Mouse (Mus musculus) forebrain, embryonic 14.5 days (tissue): ENCODE measurements around the gene Cercam. TPM values are rescaled to one million over a fixed set of nuclear protein-coding genes. Genes with fewer than 3 reads are reported as not detected.
A peak's percentile ranks its signal among the peaks of the same experiment; 100 is the strongest.

Source experiments
- ATAC-seq: fragments of 200-750 bp; cut with Nextera tagmentation; 2 replicates; pipeline ENCODE4 v1.8.0; 2017; ENCODE audit warnings: mild to moderate bottlenecking, moderate library complexity
- DNase-seq: peaks from one replicate; pipeline ENCODE4 v3.0.0-alpha.2; 2015; ENCODE audit warnings: low spot score
- H3K27ac ChIP-seq: fragments of 300-500 bp; sonication (generic); 2 replicates; pipeline ENCODE4 v1.5.1; 2014; ENCODE audit warnings: low read depth, mild to moderate bottlenecking, control low read depth, low read length, moderate library complexity
- H3K27me3 ChIP-seq: fragments of 300-500 bp; sonication (generic); replicated peaks from 2 replicates; pipeline ENCODE4 v1.6.1; 2014; ENCODE audit warnings: low read length, control low read depth, mixed read lengths; ENCODE audit not compliant: control insufficient read depth, insufficient read depth
- H3K36me3 ChIP-seq: fragments of 300-500 bp; sonication (generic); 2 replicates; pipeline ENCODE4 v1.6.1; 2014; ENCODE audit warnings: low read length, control low read depth; ENCODE audit not compliant: control insufficient read depth, insufficient read depth
- H3K4me1 ChIP-seq: fragments of 300-500 bp; sonication (generic); 2 replicates; pipeline ENCODE4 v1.6.1; 2014; ENCODE audit warnings: antibody characterized with exemption, low read length, control low read depth; ENCODE audit not compliant: control insufficient read depth, insufficient read depth
- H3K4me2 ChIP-seq: fragments of 300-500 bp; sonication (generic); 2 replicates; pipeline ENCODE4 v1.6.1; 2014; ENCODE audit warnings: mild to moderate bottlenecking, control low read depth, low read length
- H3K4me3 ChIP-seq: fragments of 300-500 bp; sonication (generic); 2 replicates; pipeline ENCODE4 v1.5.1; 2014; ENCODE audit warnings: low read depth, low read length, control low read depth
- H3K9ac ChIP-seq: fragments of 300-500 bp; sonication (generic); 2 replicates; pipeline ENCODE4 v1.6.1; 2014; ENCODE audit warnings: mild to moderate bottlenecking, low read length, control low read depth, moderate library complexity
- H3K9me3 ChIP-seq: fragments of 300-500 bp; sonication (generic); replicated peaks from 2 replicates; pipeline ENCODE4 v1.6.1; 2016; ENCODE audit warnings: low read length, control low read depth, mixed read lengths; ENCODE audit not compliant: control insufficient read depth
- WGBS: fragments of 180-500 bp; shearing (Covaris S2); extraction: QIAGEN DNeasy Blood & Tissue Kit; methylation state at CpG from one replicate; pipeline ENCODE4 v1.1.7; 2014; 5-methylcytosine and 5-hydroxymethylcytosine counted together
- polyA plus RNA-seq: library from polyadenylated mRNA; unstranded; fragments of >200 nt; fragmentation: Nextera tagmentation; extraction: Ambion mirVana; gene quantifications from 2 replicates; pipeline ENCODE4 v1.2.1, GENCODE M21; 2014

Gene Cercam
- polyA plus RNA-seq, 1 experiment from 2014 or later, result 3.1 TPM

DNA sequence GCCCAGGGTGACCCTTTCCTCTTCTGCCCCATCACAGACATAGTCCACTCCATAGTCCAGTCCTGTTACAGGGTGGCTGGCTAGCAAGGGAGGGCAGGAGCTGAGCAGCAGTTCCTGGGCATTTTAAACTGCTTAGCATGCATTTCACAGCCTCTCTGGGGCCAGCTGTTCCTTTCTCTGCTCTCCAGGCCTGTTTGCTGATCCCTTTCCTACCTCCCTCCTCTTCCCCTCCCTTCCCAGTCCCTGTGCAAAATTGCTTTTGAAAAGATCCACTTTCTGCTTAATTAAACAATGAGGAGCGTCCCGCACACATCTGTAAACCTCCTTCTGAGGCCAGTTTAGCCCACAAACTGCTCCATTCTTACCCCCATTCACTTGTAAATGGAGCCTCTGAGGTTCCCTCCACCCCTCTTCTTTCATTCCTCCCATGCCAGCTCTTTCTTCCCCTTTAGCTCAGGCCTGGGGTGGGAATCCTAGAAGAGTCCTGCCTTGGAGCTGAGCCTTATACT, 33.5 kb upstream of the Cercam start:
- Histone ChIP-seq H3K4me1 (peaks cover 3% of the 10 kb centered on the region; the same call in 1 of the 2 replicates), H3K36me3 (peaks cover 22% of the 10 kb centered on the region), H3K9ac (no peak overlapping the region), H3K9me3 (no peaks in the 10 kb centered on the region), H3K4me3 (no peak overlapping the region), H3K27ac (no peak overlapping the region), H3K27me3 (no peaks in the 10 kb centered on the region), H3K4me2 (no peak overlapping the region)
- DNase-seq (peak; percentile 41), ATAC-seq (0 out of 2 replicates have a peak, but pooled peaks have one; percentile 29)
- 9% methylated on average over 2 of the region's 2 CpGs for WGBS

DNA sequence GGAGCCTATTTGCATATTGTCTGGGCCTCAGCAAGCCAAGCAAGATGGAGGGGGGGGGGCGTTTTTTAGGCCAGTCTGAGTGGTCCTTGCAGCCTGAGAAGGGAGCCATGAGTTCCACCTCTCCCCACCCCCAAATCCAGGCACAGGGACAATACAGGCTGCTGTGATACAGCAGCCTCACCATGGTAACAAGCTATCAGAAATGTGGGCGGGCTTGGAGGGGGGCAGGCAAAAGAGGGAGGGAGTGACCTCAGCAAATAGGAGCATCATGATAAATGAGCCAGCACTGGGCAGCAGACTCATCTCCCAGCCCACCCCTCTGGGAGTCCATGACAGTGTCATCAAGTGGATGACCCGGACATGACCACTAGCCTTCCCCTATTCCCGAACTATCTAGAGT, 29.5 kb upstream of the Cercam start:
- H3K27me3 ChIP-seq, result peaks cover 13% of the 10 kb centered on the region
- DNase-seq, result peak; percentile 22
- H3K9ac ChIP-seq, result no peak overlapping the region
- peaks cover 35% of the 10 kb centered on the region for H3K36me3 ChIP-seq
- no peak overlapping the region for H3K4me2 ChIP-seq
- no peak for ATAC-seq
- no peak overlapping the region for H3K27ac ChIP-seq
- 44% methylated on average over 4 of the region's 4 CpGs for WGBS
- no peaks in the 10 kb centered on the region for H3K9me3 ChIP-seq
- peaks cover 3% of the 10 kb centered on the region; the same call in 1 of the 2 replicates for H3K4me1 ChIP-seq
- no peak overlapping the region for H3K4me3 ChIP-seq

GRCm38 (mm10) chr2:29843231-29844105, 25.5 kb upstream of the Cercam start:
- peaks cover 44% of the 10 kb centered on the region for H3K27me3 ChIP-seq
- H3K4me1 ChIP-seq, result peaks cover 5% of the 10 kb centered on the region; the same call in 1 of the 2 replicates
- H3K27ac ChIP-seq, result no peak overlapping the region
- no peak overlapping the region for H3K9ac ChIP-seq
- H3K9me3 ChIP-seq, result no peaks in the 10 kb centered on the region
- no peak overlapping the region for H3K4me2 ChIP-seq
- ATAC-seq (no peak), DNase-seq (no peak)
- no peak overlapping the region for H3K4me3 ChIP-seq
- 54% methylated on average over 9 of the region's 9 CpGs for WGBS
- peaks cover 30% of the 10 kb centered on the region for H3K36me3 ChIP-seq

GRCm38 (mm10) chr2:29844115-29844514, 24.8 kb upstream of the Cercam start:
- Histone ChIP-seq H3K9me3 (no peaks in the 10 kb centered on the region), H3K36me3 (peaks cover 24% of the 10 kb centered on the region), H3K4me1 (peaks cover 5% of the 10 kb centered on the region; the same call in 1 of the 2 replicates), H3K27me3 (peaks cover 44% of the 10 kb centered on the region), H3K4me2 (no peak overlapping the region), H3K9ac (no peak overlapping the region), H3K27ac (no peak overlapping the region), H3K4me3 (no peak overlapping the region)
- DNase-seq (no peak), ATAC-seq (no peak)
- 80% methylated on average over 2 of the region's 2 CpGs for WGBS

DNA sequence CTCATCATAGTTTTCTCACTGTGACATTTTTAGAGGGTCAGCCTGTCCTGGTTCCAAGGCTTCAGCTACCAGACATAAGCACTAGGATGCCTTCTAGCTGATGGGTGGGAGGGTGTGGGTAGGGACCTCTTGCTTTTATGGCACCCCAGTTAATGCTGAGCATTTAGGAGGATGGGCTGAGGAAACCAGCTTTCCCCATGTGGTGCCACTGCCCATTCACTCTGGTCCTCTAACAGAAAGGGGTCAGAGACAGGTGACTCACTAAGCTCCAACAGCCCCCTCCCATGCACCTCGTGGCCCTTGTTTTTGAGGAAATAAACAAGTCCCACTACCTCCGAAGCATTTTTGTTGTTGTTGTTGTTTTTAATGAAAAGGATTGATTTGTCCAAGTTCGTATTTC, 24.3 kb upstream of the Cercam start:
- peaks cover 2% of the 10 kb centered on the region; the same call in 1 of the 2 replicates for H3K4me1 ChIP-seq
- peak overlapping the region; percentile 34; the same call in 1 of the 2 replicates for H3K4me3 ChIP-seq
- WGBS, result 7% methylated on average over 3 of the region's 3 CpGs

GRCm38 (mm10) chr2:29845636-29846035, 23.3 kb upstream of the Cercam start:
- Histone ChIP-seq H3K4me3 (peak overlapping the region; percentile 34), H3K27me3 (peaks cover 44% of the 10 kb centered on the region), H3K9ac (peak overlapping the region; percentile 67), H3K4me1 (peaks cover 2% of the 10 kb centered on the region; the same call in 1 of the 2 replicates), H3K9me3 (no peaks in the 10 kb centered on the region), H3K4me2 (peak overlapping the region; percentile 71), H3K27ac (no peak overlapping the region), H3K36me3 (peaks cover 24% of the 10 kb centered on the region)
- DNase-seq (no peak), ATAC-seq (peak; percentile 18; the same call in 1 of the 2 replicates)
- 3% methylated on average over 25 of the region's 25 CpGs for WGBS

More for the DNA sequence above, 24.3 kb upstream of the Cercam start:
- DNase-seq, result no peak
- no peak overlapping the region for H3K4me2 ChIP-seq
- peaks cover 44% of the 10 kb centered on the region for H3K27me3 ChIP-seq
- H3K27ac ChIP-seq, result no peak overlapping the region
- H3K9me3 ChIP-seq, result no peaks in the 10 kb centered on the region
- H3K36me3 ChIP-seq, result peaks cover 24% of the 10 kb centered on the region
- no peak for ATAC-seq
- H3K9ac ChIP-seq, result no peak overlapping the region

GRCm38 (mm10) chr2:29846061-29846853, 22.7 kb upstream of the Cercam start:
- Histone ChIP-seq H3K4me3 (peak overlapping the region; percentile 34), H3K4me1 (peaks cover 2% of the 10 kb centered on the region; the same call in 1 of the 2 replicates), H3K9me3 (no peaks in the 10 kb centered on the region), H3K27ac (no peak overlapping the region), H3K36me3 (peaks cover 24% of the 10 kb centered on the region), H3K27me3 (peaks cover 44% of the 10 kb centered on the region), H3K4me2 (peak overlapping the region; percentile 71), H3K9ac (peak overlapping the region; percentile 67)
- DNase-seq, result peak; percentile 41
- 2% methylated on average over 47 of the region's 47 CpGs for WGBS
- ATAC-seq, result peak; percentile 48

GRCm38 (mm10) chr2:29846911-29847310, 22.1 kb upstream of the Cercam start:
- Histone ChIP-seq H3K36me3 (peaks cover 21% of the 10 kb centered on the region), H3K9ac (no peak overlapping the region), H3K27me3 (peaks cover 44% of the 10 kb centered on the region), H3K4me1 (peaks cover 2% of the 10 kb centered on the region; the same call in 1 of the 2 replicates), H3K4me3 (no peak overlapping the region), H3K27ac (no peak overlapping the region), H3K4me2 (no peak overlapping the region), H3K9me3 (no peaks in the 10 kb centered on the region)
- DNase-seq (no peak), ATAC-seq (no peak)
- 43% methylated on average over 3 of the region's 3 CpGs for WGBS
